Mouse (Mus musculus): ENCODE data around the gene Fggy.

- TF ChIP-seq CTCF (IDR thresholded peaks at IDR 0.05; ENCODE audit: low read depth) = no peak
- no peak for TF ChIP-seq EP300 (IDR thresholded peaks at IDR 0.05; ENCODE audit: low read depth)
These were observed 179.4 kb downstream of the Fggy start for GRCm38 (mm10) chr4:95736674-95737073.
